Mouse (Mus musculus) spleen, postnatal 4 days (tissue): ENCODE data around the gene Sbno2.

Experiments
- DNase-seq, 2 experiments: peaks; one replicate each; pipeline ENCODE4 v3.0.0; 2022; ENCODE audit warnings: low spot score in 2 of 2

The Sbno2 gene

GRCm38 (mm10) chr10:80036832-80037231, 68.5 kb downstream of the Sbno2 start:
- DNase-seq: no peak

GRCm38 (mm10) chr10:80035686-80036085, 69.7 kb downstream of the Sbno2 start:
- no peak for DNase-seq

GRCm38 (mm10) chr10:80035148-80035547, 70.2 kb downstream of the Sbno2 start:
- DNase-seq: no peak

GRCm38 (mm10) chr10:80033511-80034391, 71.6 kb downstream of the Sbno2 start:
- DNase-seq: no peak

GRCm38 (mm10) chr10:80032799-80033480, 72.4 kb downstream of the Sbno2 start:
- DNase-seq: peak; percentile 74 to 85

- DNase-seq: no peak
Observed at GRCm38 (mm10) chr10:80030736-80031135, 74.6 kb downstream of the Sbno2 start.

- DNase-seq: no peak
Observed at GRCm38 (mm10) chr10:80030191-80030590, 75.2 kb downstream of the Sbno2 start.

GRCm38 (mm10) chr10:80028521-80028846, 76.9 kb downstream of the Sbno2 start:
- no peak for DNase-seq

GRCm38 (mm10) chr10:80027681-80028520, 77.5 kb downstream of the Sbno2 start:
- DNase-seq: peak; percentile 59 to 73

GRCm38 (mm10) chr10:80025889-80026288, 79.5 kb downstream of the Sbno2 start:
- DNase-seq: peak in 1 of 2 experiments; percentile 54

GRCm38 (mm10) chr10:80025463-80025862, 79.9 kb downstream of the Sbno2 start:
- DNase-seq: no peak

- DNase-seq: no peak
Observed at GRCm38 (mm10) chr10:80025044-80025347, 80.4 kb downstream of the Sbno2 start.

GRCm38 (mm10) chr10:80024229-80025043, 80.9 kb downstream of the Sbno2 start:
- DNase-seq: no peak

- no peak for DNase-seq
Observed at GRCm38 (mm10) chr10:80023758-80024157, 81.6 kb downstream of the Sbno2 start.

- DNase-seq: no peak
Observed at GRCm38 (mm10) chr10:80022806-80023205, 82.6 kb downstream of the Sbno2 start.

GRCm38 (mm10) chr10:80022164-80022563, 83.2 kb downstream of the Sbno2 start:
- no peak for DNase-seq

- DNase-seq: no peak
Observed at GRCm38 (mm10) chr10:80021320-80021641, 84.1 kb downstream of the Sbno2 start.

GRCm38 (mm10) chr10:80020603-80021319, 84.6 kb downstream of the Sbno2 start:
- DNase-seq: no peak

- DNase-seq: no peak
Observed at GRCm38 (mm10) chr10:80020191-80020590, 85.2 kb downstream of the Sbno2 start.

GRCm38 (mm10) chr10:80019471-80020131, 85.8 kb downstream of the Sbno2 start:
- DNase-seq: no peak
